Mouse (Mus musculus): ENCODE results near the gene Dcps.

Dcps gene

DNA sequence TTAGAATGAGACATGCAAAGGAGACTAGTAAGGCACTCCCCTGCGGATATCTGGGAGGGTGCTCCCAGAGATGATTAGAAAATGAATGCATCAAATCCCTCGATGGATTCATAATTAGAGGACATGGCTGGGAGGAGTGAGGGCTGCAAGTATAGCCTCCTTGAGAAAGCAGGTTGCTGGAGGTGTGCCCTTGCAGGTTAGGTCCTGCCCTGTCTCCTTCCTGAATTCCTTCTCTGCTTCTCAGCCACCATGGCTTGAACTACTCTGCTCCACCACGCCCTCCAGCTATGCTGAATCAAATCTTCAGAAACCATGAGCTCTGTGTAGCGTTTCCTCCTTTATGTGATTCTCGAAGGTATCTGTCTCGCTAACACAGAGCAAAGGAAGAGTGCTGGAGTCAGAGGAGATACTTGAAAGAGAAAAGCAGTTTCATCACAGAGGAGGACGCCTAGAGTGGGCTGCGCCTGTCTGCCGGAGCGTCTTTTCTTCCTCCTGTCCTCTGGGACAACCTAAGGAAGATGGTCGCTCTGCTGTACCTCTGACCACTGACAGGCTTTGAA is 17.2 kb upstream of the Dcps start:
- ChIA-PET CTCF (interaction anchor here in 1 of 4 experiments (0.6 kb wide), 2 partner anchors 11 to 72 kb away, joined by 3 to 5 read pairs; no protein-coding TSS in a partner anchor), POLR2A (interaction anchor here in 3 of 4 experiments (0.7 to 2.6 kb wide), 7 partner anchors 9 to 18 kb away, joined by 3 to 16 read pairs (median 4); partner anchors contain the start of gene Foxred1 (in 3 of the 3))

DNA sequence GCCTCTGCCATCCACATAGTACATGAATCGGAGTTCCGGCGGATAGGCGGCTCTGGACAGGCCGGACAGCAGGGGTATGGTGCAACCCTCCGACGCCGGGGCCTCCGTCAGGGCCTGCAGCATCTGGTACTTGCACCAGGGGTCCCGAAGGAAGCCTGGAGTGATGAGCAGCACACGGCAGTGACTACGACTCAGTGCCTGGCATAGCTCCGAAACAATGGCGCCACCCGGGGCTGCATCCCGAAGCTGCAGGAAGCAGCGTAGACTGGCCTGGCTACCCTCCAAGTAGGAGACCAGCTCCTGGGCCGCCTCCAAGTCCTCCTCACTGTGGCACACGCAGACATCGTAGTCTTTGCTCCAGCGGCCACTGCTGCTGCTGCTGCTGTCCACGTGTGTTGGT is 12.8 kb upstream of the Dcps start:
- POLR2A ChIA-PET, result interaction anchor here in 3 of 4 experiments (0.6 to 4.4 kb wide), 10 partner anchors 9 to 172 kb away, joined by 3 to 24 read pairs (median 8); partner anchors contain the start of genes Srpr (in 3 of the 3), Tirap (in 3 of the 3) and Foxred1 (in 2 of the 3)
- CTCF ChIA-PET, result interaction anchor here (0.7 to 2.7 kb wide), 5 partner anchors 11 to 93 kb away, joined by 3 to 19 read pairs (median 3); partner anchors contain the start of genes Srpr (in 3 of the 4) and Tirap (in 3 of the 4)

DNA sequence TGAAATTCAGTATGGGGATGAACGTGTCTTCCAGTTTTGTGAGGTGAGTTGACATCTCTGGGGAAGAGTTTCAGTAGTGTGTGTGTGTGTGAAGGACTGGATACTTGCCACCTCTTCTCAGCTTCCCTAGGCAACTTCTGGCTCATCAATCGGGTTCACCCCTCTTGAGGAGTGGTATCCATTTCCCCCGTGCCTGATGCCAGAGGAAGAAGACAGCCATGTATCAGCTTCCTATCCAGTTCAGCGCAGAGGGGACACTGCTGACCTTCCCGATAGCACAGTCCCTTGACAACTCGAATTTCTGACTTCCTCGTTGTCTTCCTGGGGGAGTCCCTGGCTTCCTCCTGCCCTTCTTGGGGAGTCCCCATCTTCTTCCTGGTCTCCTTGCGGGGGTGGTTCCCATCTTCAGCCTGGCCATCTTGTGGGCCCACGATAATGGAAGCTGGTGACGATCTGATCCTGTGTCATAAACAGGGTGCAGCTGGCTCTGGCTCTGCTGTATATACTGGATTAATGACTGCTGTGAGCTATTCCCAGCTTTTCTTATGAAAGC is 11.6 kb upstream of the Dcps start:
- CTCF ChIA-PET, result interaction anchor here in 2 of 4 experiments (0.6 to 1.6 kb wide), 2 partner anchors 12 kb away, joined by 4 to 7 read pairs; partner anchors contain the start of genes Srpr (in 2 of the 2) and Tirap (in 2 of the 2)
- POLR2A ChIA-PET, result interaction anchor here in 2 of 4 experiments (1.0 to 4.4 kb wide), 3 partner anchors 12 to 76 kb away, joined by 3 to 24 read pairs (median 4); partner anchors contain the start of genes Srpr (in 2 of the 2) and Tirap (in 2 of the 2)

DNA sequence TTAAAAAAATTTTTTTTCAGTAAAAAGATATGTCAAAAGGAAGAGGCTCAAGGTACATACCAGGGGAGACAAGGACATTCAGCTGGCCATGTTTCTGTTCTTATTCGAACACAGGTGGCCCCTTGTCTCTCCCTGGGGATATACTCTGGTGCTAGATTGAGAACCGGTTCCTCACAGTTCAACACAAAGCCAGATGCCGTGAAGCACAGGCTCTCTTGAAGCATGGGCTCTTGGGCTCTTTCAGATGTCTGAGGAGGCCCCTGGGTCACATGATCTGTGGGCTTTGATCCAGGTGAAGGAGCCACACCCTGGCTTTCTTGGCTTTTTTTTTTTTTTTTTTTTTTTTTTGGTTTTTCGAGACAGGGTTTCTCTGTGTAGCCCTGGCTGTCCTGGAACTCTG is 10.6 kb upstream of the Dcps start:
- POLR2A ChIA-PET, result interaction anchor here in 2 of 4 experiments (0.7 to 1.9 kb wide), 3 partner anchors 24 to 144 kb away, joined by 3 to 12 read pairs (median 6); partner anchors contain the start of gene Foxred1 (in 2 of the 2)
- CTCF ChIA-PET, result interaction anchor here in 1 of 4 experiments (1.6 kb wide), 1 partner anchor 13 kb away, joined by 7 read pairs; the partner anchor contains the start of genes Srpr and Tirap

DNA sequence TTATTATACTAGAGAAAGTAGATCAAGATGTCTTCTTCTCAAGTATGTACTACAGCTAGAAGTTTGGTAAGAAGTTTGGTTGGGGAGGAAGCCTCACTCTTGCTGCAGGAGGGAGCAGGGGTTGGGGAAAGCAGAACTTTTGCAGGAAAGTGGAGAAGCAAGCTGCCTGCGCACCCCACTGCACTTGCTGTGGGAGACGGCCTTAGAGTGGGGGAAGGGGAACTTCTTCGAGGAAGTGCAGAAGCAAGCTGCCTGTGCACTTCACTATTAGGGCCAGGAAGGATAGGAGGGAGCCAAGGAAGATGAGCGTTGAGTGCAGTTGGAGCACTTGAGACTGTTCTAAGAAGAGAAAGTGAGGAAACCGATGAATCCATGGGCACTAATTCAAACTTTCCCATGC is 7.5 kb upstream of the Dcps start:
- POLR2A ChIA-PET, result interaction anchor here in 3 of 4 experiments (0.7 to 2.3 kb wide), 7 partner anchors 9 to 151 kb away, joined by 3 to 13 read pairs (median 5); partner anchors contain the start of genes Foxred1 (in 3 of the 3), Srpr (in 1 of the 3) and Tirap (in 1 of the 3)
- CTCF ChIA-PET, result interaction anchor here in 1 of 4 experiments (1.2 kb wide), 1 partner anchor 16 kb away, joined by 3 read pairs; the partner anchor contains the start of genes Srpr and Tirap

DNA sequence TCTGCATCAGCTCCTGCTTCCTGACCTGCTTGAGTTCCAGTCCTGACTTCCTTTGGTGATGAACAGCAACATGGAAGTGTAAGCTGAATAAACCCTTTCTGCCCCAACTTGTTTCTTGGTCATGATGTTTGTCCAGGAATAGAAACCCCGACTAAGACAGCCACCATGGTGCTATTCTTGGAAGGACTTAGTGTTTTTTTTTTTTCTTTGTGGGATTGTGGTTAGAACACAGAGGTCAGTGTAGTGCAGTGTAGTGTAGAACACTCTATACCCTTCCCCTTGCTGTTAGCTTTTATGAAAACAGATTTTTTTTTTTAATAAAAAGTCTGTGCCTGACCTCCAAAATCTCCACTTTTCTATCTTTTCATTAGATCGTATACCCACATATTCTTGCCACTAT is 7.0 kb upstream of the Dcps start:
- ChIA-PET CTCF (interaction anchor here in 2 of 4 experiments (0.6 to 1.2 kb wide), 2 partner anchors 17 to 217 kb away, joined by 3 read pairs; partner anchors contain the start of genes Srpr (in 1 of the 2) and Tirap (in 1 of the 2)), POLR2A (interaction anchor here in 1 of 4 experiments (0.6 to 2.3 kb wide), 5 partner anchors 15 to 1992 kb away, joined by 3 to 13 read pairs (median 4); partner anchors contain the start of gene Foxred1)

DNA sequence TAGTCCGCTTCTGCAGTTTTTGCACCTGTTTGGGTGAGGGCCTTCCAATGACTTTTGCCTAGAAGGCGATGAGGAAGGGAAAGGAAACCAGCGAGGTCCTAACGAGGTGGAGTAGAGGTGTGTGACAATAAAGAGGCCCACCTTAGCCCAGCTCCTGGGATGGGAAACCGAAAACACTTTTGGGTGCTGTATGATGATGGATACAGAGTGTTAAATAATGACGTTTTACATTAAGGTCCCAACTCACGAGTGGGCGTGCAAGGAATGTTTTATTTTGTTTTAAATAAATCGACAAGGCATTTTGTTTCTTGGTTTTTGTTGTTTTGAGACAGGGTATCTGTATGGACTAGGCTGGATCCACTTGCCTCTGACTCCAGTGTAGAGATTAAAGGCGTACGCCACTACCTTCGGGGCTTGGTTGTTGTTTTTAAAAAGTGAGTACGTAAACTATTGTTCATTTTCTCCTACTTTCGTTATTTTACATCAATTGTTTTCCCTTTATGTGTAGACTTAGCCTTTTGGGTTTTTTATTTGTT is 331 bp upstream of the Dcps start:
- POLR2A ChIA-PET, result interaction anchor here in 3 of 4 experiments (0.6 to 2.3 kb wide), 8 partner anchors 9 to 59 kb away, joined by 3 to 9 read pairs (median 4); partner anchors contain the start of genes Srpr (in 2 of the 3), Tirap (in 2 of the 3) and Foxred1 (in 1 of the 3)

DNA sequence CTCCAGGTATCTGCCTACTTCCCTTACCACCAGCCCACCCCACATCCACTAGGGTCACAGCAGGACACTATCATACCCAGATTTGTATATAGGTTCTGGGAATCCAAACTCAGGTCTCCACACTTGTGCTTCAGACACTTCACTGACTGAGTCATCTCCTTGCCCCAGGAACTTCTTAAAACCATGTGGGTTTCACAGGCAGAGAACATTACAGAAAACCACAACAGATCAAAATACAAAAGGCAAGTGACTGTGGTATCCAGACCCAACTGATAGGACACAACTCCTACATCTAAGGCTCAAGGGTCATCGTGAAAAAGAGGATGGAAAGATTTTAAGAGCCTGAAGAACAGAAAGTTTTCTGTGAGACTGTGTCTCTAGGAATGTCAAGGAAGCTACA is 2.5 kb downstream of the Dcps start:
- ChIA-PET CTCF (interaction anchor here in 2 of 4 experiments (0.5 to 0.6 kb wide), 2 partner anchors 92 to 218 kb away, joined by 4 to 11 read pairs; no protein-coding TSS in a partner anchor), POLR2A (interaction anchor here in 1 of 4 experiments (0.6 to 2.0 kb wide), 3 partner anchors 26 to 62 kb away, joined by 3 to 11 read pairs (median 3); no protein-coding TSS in a partner anchor)

More for the DNA sequence above, 331 bp upstream of the Dcps start:
- CTCF ChIA-PET, result interaction anchor here in 1 of 4 experiments (1.2 kb wide), 1 partner anchor 23 kb away, joined by 3 read pairs; no protein-coding TSS in a partner anchor

DNA sequence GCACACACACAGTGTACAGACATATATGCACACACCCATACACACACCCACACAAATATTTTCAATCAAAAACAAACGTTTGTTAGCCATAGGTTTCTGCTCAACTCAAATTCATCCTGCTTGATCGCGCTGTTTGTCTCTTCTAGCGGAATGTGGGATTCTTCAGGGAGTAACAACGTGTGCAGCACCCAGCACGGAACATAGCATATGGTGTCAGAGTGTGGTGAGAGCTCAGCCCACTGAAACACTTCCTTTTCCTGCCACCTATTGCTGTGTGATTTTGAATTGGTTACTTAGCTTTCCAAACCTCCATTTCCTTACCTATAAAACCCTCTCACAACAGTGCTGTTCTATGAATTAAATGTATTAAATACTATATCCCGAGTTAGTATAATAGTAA is 5.8 kb downstream of the Dcps start:
- ChIA-PET CTCF (interaction anchor here in 1 of 4 experiments (1.6 kb wide), 1 partner anchor 30 kb away, joined by 4 read pairs; the partner anchor contains the start of genes Srpr and Tirap), POLR2A (interaction anchor here in 2 of 4 experiments (1.1 to 1.6 kb wide), 5 partner anchors 20 to 36 kb away, joined by 3 to 8 read pairs (median 4); partner anchors contain the start of genes Srpr (in 1 of the 2) and Tirap (in 1 of the 2))

DNA sequence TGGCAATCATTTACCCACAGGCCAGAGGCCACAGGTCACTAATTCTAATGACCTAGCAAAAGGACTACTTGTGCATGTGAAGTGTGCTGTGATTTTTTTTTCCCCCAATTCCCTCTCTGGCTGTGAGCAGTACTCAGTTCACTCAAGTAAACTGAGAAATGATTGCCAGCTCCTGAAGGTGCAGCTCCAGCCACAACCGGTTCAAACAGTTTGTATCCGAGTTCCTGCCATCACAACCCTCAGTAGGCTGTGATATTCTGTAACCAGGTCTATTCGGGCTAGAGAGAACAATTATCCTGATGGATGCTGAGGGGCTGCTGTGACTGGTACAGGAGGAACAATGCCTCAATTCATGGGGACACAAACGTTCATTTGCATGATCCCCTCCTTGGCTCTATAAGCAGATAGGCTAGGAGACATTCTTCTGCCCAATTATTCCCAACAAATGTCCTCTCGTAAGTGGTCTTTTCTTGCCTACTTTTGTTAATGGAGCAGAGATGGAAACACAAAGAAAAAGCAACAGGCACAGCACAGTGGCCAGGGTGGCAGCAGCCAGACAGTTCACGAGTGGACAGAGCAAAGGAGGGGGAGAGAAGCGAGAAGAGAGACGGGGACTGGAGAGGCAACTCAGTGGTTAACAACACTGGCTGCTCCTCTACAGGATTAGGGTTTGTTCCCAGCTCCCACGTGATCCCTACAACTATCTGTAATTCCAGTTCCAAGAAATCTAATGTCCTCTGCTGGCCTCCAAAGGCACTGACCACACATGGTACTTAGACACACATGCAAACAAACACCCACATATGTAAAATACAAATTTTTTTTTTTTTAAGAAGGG is 8.8 kb downstream of the Dcps start:
- CTCF ChIA-PET, result interaction anchor here in 3 of 4 experiments (0.6 to 1.6 kb wide), 22 partner anchors 11 to 1357 kb away, joined by 3 to 7 read pairs (median 4); partner anchors contain the start of genes Srpr (in 1 of the 3) and Tirap (in 1 of the 3)

DNA sequence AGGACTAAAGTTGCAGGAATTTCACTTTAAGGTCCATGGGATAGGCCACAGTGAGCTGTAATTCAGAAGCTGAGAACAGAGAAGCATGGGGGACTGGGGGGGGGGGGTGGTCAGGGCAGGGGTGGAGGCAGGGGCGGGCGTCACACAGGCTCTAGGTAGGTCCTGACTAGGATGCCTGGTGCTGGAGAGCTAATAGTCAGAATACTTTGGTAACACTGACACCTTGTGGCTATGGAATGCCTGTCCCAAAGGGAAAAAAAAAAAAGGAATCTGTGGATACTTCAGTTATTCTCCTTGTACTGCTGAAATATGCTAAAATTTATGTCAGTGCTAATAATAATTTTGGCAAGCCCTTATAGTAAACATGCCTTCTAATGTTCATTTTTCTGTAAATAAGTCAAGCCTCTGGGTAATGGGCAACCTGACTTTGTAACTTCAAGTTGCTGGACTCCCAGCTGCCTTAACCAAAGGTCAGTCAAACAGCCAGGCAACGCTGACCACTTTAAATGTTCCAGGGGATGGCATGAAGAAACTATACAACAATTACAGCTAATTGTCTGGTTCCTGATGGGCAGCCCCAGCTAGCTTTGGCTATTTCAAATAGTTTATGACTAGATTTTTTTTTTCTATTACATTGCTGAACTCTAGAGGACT is 9.6 kb downstream of the Dcps start:
- CTCF ChIA-PET, result interaction anchor here (0.5 to 1.6 kb wide), 39 partner anchors 10 to 1357 kb away, joined by 3 to 7 read pairs (median 3); partner anchors contain the start of genes Srpr (in 2 of the 4) and Tirap (in 2 of the 4)
- POLR2A ChIA-PET, result interaction anchor here (0.6 to 2.1 kb wide), 12 partner anchors 9 to 393 kb away, joined by 3 to 9 read pairs (median 4); partner anchors contain the start of genes Foxred1 (in 2 of the 4), Srpr (in 1 of the 4) and Tirap (in 1 of the 4)

More for the DNA sequence above, 8.8 kb downstream of the Dcps start:
- POLR2A ChIA-PET, result interaction anchor here in 3 of 4 experiments (0.8 to 2.1 kb wide), 10 partner anchors 8 to 392 kb away, joined by 3 to 9 read pairs (median 3); partner anchors contain the start of genes Foxred1 (in 2 of the 3), Srpr (in 2 of the 3) and Tirap (in 2 of the 3)

DNA sequence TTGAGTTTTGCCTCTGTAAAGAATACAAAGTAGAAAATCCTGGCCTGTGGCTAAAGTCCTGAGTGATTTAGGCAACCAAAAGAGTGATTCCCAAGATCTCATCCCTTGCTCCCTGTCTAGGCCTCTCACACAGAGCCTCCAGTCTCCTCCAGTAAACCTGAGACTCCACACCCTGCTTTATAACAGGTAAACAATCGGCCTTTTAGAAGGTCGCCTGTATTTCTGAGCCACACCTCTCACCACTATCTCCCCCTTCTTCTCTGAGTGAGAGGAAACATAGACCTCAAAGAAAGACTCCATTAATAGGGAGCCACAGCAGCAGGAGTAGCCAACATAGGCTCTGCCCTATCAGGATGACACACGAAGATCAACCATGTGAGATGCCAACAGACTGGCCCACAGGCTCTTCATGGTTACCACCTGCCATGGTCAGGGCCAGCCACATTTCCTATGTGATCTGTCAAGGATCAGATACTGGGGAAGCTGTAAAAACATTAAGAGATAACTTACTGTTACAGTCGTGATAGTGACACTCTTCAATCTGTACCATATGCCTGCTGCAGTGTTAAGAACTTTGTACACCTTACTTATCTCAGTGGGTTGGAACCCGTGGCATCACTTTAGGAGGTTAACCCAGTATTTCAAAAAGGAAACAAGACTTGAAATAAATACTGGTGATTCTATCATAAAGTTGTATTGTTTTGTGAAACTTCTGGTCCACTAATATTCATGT is 11.6 kb downstream of the Dcps start:
- ChIA-PET POLR2A (interaction anchor here in 1 of 4 experiments (1.0 to 2.1 kb wide), 2 partner anchors 16 to 17 kb away, joined by 3 to 9 read pairs; no protein-coding TSS in a partner anchor), CTCF (no interaction called here)

DNA sequence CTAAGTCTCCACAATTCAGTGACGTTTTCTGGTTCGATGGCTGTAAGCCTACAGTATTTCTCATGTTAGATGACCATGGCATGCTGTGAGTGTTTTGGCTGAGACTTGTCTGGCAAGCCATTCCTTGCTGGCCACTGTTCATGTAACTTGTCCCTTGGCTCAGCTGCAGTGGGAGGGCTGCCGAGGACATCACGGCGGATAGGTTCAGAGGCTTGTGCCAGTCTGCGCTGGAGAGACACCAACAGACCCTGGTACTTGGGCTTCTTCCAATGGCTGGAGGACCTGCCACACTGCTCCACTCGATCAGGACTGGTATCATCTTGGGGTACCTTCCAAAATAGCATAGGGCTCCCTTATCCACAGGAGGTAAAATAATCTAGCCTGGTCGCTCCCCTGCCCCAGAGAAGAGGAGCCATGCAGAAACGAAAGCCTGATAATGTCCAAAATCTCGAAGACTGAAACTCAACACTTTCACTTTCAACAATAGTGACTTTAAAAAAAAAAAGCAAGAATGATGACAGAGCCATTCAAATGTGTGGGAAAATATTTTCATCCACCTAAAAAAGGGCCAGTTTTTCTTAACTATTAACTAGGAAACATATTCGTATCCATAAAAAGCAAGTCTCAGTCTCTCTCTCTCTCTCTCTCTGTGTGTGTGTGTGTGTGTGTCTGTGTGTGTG is 12.7 kb downstream of the Dcps start:
- ChIA-PET POLR2A (interaction anchor here in 1 of 4 experiments (1.0 kb wide), 1 partner anchor 15 kb away, joined by 3 read pairs; no protein-coding TSS in a partner anchor), CTCF (interaction anchor here in 1 of 4 experiments (1.5 kb wide), 1 partner anchor 37 kb away, joined by 4 read pairs; the partner anchor contains the start of genes Srpr and Tirap)

DNA sequence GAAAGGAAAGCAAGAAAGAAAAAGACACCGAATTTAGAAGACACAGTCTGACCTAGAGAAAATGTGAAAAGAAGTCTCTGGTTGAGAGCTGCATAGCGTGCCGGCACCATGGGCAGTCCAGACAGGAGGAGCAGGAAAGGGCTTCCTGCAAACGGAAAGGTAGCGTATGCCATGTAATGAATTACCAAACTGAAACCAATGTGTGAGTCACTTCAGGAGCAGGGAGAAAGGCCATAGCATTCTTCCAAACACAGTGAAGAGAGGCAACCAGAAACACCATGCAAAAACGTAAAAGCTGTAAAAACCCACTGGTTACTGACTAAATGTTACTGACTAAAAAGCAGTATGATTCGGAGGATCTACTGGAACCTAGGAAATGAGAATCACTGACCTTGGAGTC is 14.1 kb downstream of the Dcps start:
- ChIA-PET POLR2A (interaction anchor here in 1 of 4 experiments (0.9 kb wide), 1 partner anchor 11 kb away, joined by 3 read pairs; no protein-coding TSS in a partner anchor), CTCF (interaction anchor here in 1 of 4 experiments (1.5 kb wide), 1 partner anchor 38 kb away, joined by 4 read pairs; the partner anchor contains the start of genes Srpr and Tirap)

DNA sequence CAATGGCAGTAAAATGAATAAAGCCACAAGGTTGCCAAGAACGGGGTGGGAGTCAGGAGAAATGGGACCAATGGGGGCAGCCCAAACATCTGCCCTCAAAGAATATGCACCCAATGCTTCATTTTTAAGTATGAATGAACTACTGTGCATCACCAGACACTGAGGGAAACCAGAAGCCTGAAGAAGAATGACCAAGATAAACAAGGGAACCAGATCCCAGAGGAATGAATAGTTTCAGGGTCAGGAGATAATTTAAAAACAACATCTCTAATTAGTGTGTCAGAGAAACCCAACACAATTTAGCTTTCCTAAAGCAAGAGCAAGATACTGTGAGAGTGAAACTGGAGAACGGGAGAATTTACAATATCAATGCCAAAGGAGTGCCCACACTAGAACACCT is 15.2 kb downstream of the Dcps start:
- ChIA-PET POLR2A (interaction anchor here in 2 of 4 experiments (1.3 to 3.3 kb wide), 2 partner anchors 14 to 15 kb away, joined by 4 to 22 read pairs; no protein-coding TSS in a partner anchor), CTCF (no interaction called here)

All from embryonic stem cell, embryonic (primary cell).